Mouse (Mus musculus): ENCODE measurements around the gene Tns1. TPM values are rescaled to one million over a fixed set of nuclear protein-coding genes. Genes with fewer than 3 reads are reported as not detected.

Gene Tns1
- total and polyA plus RNA-seq, 3 experiments = 0.40 to 3.6 (median 0.89) TPM

- no peak overlapping the region for H3K4me3 ChIP-seq (replicated peaks in 1 of 3; ENCODE audit: low read depth in 2 of 3, low read length in 2 of 3, poor library complexity in 1 of 3)
These were observed 261.2 kb downstream of the Tns1 start for GRCm38 (mm10) chr1:73863074-73863431.

GRCm38 (mm10) chr1:73862323-73863073 is 261.8 kb downstream of the Tns1 start:
- H3K79me2 ChIP-seq (replicated peaks; ENCODE audit: control insufficient read depth, extremely low read depth, insufficient read depth, poor library complexity, severe bottlenecking) = no peaks in the 10 kb centered on the region
- in situ Hi-C loops (cut with MboI; ENCODE audit: low pct_ligation_motif_present, low pct_unique_long_range_greater_than_20kb, low sequenced_read_pairs) = no loop called here
- H3K9me3 ChIP-seq (replicated peaks; ENCODE audit: low read length) = no peaks in the 10 kb centered on the region
- no peak overlapping the region for H3K27ac ChIP-seq (ENCODE audit: insufficient read depth, low read depth)
- no peak overlapping the region for H3K9ac ChIP-seq (ENCODE audit: insufficient read depth, low read depth)
- dilution Hi-C loops (cut with MboI; ENCODE audit: extremely low pct_ligation_motif_present, extremely low pct_unique_long_range_greater_than_20kb, low sequenced_read_pairs) = no loop called here
- peaks cover 64% of the 10 kb centered on the region for H3K27me3 ChIP-seq (replicated peaks)
- peak; percentile 88 for TF ChIP-seq BHLHE40 (IDR thresholded peaks at IDR 0.05; ENCODE audit: low read depth, low read length)
- TF ChIP-seq MYC (IDR thresholded peaks at IDR 0.05; ENCODE audit: low read depth, low read length) = no peak
- TF ChIP-seq ZKSCAN1 (IDR thresholded peaks at IDR 0.05; ENCODE audit: borderline replicate concordance, low read depth, low read length) = no peak
- peak in 1 of 2 experiments; percentile 79; a peak in 2 of 4 replicates for TF ChIP-seq CTCF (conservative IDR thresholded peaks at IDR 0.05 in 1 of 2, IDR thresholded peaks at IDR 0.05 in 1 of 2; ENCODE audit: low read depth in 2 of 2, low read length in 2 of 2)
- no peak for TF ChIP-seq MAX (IDR thresholded peaks at IDR 0.05; ENCODE audit: low read length)
- no peak for TF ChIP-seq TCF12 (IDR thresholded peaks at IDR 0.05; ENCODE audit: low read depth, low read length)
- TF ChIP-seq PAX5 (IDR thresholded peaks at IDR 0.05; ENCODE audit: low read length) = no peak
- TF ChIP-seq RAD21 (IDR thresholded peaks at IDR 0.05; ENCODE audit: low read depth, low read length) = peak; percentile 81
- no peak for TF ChIP-seq SIN3A (IDR thresholded peaks at IDR 0.05; ENCODE audit: low read length)
- peak; percentile 29; the same call in 1 of the 2 replicates for TF ChIP-seq ELF1 (IDR thresholded peaks at IDR 0.05; ENCODE audit: low read depth, low read length)
- TF ChIP-seq NELFE (IDR thresholded peaks at IDR 0.05; ENCODE audit: low read depth, low read length) = no peak; the same call in 1 of the 2 replicates
- no peak for TF ChIP-seq MAZ (IDR thresholded peaks at IDR 0.05; ENCODE audit: low read depth, low read length)
- TF ChIP-seq EP300 (IDR thresholded peaks at IDR 0.05; ENCODE audit: low read length) = no peak
- TF ChIP-seq CHD1 (IDR thresholded peaks at IDR 0.05; ENCODE audit: low read depth, low read length) = no peak
- TF ChIP-seq RCOR1 (conservative IDR thresholded peaks at IDR 0.05; ENCODE audit: low read depth, low read length) = no peak
- TF ChIP-seq MAFK (IDR thresholded peaks at IDR 0.05; ENCODE audit: insufficient replicate concordance, low read length) = no peak
- peak; percentile 67 for TF ChIP-seq SMC3 (IDR thresholded peaks at IDR 0.05; ENCODE audit: low read depth, low read length)
- TF ChIP-seq ZMIZ1 (IDR thresholded peaks at IDR 0.05; ENCODE audit: low read depth, low read length) = no peak
- TF ChIP-seq ZNF384 (IDR thresholded peaks at IDR 0.05; ENCODE audit: low read depth, low read length) = no peak
- TF ChIP-seq CHD2 (IDR thresholded peaks at IDR 0.05; ENCODE audit: low read length) = no peak; the same call in 1 of the 2 replicates
- peak; percentile 8; the same call in 1 of the 2 replicates for TF ChIP-seq MEF2A (IDR thresholded peaks at IDR 0.05; ENCODE audit: borderline replicate concordance, low read depth, low read length)
- TF ChIP-seq ETS1 (conservative IDR thresholded peaks at IDR 0.05; ENCODE audit: low read depth, low read length) = 0 out of 2 replicates have a peak, but pooled peaks have one; percentile 7
- no peak for TF ChIP-seq UBTF (IDR thresholded peaks at IDR 0.05; ENCODE audit: low read depth, low read length)
- TF ChIP-seq JUN (IDR thresholded peaks at IDR 0.05; ENCODE audit: insufficient read depth, low read depth, low read length) = no peak
- TF ChIP-seq USF1 (IDR thresholded peaks at IDR 0.05; ENCODE audit: low read depth, low read length) = no peak
- TF ChIP-seq JUND (conservative IDR thresholded peaks at IDR 0.05; ENCODE audit: low read depth, low read length) = no peak
- no peaks in the 10 kb centered on the region for H3K4me1 ChIP-seq (ENCODE audit: control insufficient read depth in 1 of 2, insufficient read depth in 2 of 2)
- no peaks in the 10 kb centered on the region for H3K36me3 ChIP-seq (replicated peaks in 1 of 2; ENCODE audit: control insufficient read depth in 1 of 2, insufficient read depth in 1 of 2, low read length in 1 of 2)
- peak overlapping the region; percentile 79; the same call in 1 of the 2 replicates for H3K4me2 ChIP-seq (ENCODE audit: insufficient read depth, low read depth, poor library complexity, severe bottlenecking)
- H3K4me3 ChIP-seq (replicated peaks in 1 of 3; ENCODE audit: low read depth in 2 of 3, low read length in 2 of 3, poor library complexity in 1 of 3) = no peak overlapping the region
- peak; percentile 41 for DNase-seq (ENCODE audit: extremely low read depth)

More at GRCm38 (mm10) chr1:73863074-73863431, 261.2 kb downstream of the Tns1 start:
- H3K79me2 ChIP-seq (replicated peaks; ENCODE audit: control insufficient read depth, extremely low read depth, insufficient read depth, poor library complexity, severe bottlenecking) = no peaks in the 10 kb centered on the region
- H3K4me2 ChIP-seq (ENCODE audit: insufficient read depth, low read depth, poor library complexity, severe bottlenecking) = peak overlapping the region; percentile 79; the same call in 1 of the 2 replicates
- H3K27ac ChIP-seq (ENCODE audit: insufficient read depth, low read depth) = no peak overlapping the region
- H3K4me1 ChIP-seq (ENCODE audit: control insufficient read depth in 1 of 2, insufficient read depth in 2 of 2) = no peaks in the 10 kb centered on the region
- H3K36me3 ChIP-seq (replicated peaks in 1 of 2; ENCODE audit: control insufficient read depth in 1 of 2, insufficient read depth in 1 of 2, low read length in 1 of 2) = no peaks in the 10 kb centered on the region
- dilution Hi-C loops (cut with MboI; ENCODE audit: extremely low pct_ligation_motif_present, extremely low pct_unique_long_range_greater_than_20kb, low sequenced_read_pairs) (no loop called here), in situ Hi-C loops (cut with MboI; ENCODE audit: low pct_ligation_motif_present, low pct_unique_long_range_greater_than_20kb, low sequenced_read_pairs) (no loop called here)
- no peak for TF ChIP-seq MXI1 (IDR thresholded peaks at IDR 0.05; ENCODE audit: low read depth, low read length)
- TF ChIP-seq E2F4 (IDR thresholded peaks at IDR 0.05; ENCODE audit: insufficient replicate concordance, low read depth, low read length) = no peak
- TF ChIP-seq JUND (conservative IDR thresholded peaks at IDR 0.05; ENCODE audit: low read depth, low read length) = no peak
- TF ChIP-seq BHLHE40 (IDR thresholded peaks at IDR 0.05; ENCODE audit: low read depth, low read length) = no peak
- no peak for TF ChIP-seq MAZ (IDR thresholded peaks at IDR 0.05; ENCODE audit: low read depth, low read length)
- H3K27me3 ChIP-seq (replicated peaks) = peaks cover 59% of the 10 kb centered on the region
- H3K9me3 ChIP-seq (replicated peaks; ENCODE audit: low read length) = no peaks in the 10 kb centered on the region
- H3K9ac ChIP-seq (ENCODE audit: insufficient read depth, low read depth) = no peak overlapping the region
- no peak for DNase-seq (ENCODE audit: extremely low read depth)

Measured in CH12.LX (cell line).